Mouse (Mus musculus) large intestine, adult 2 months (tissue): ENCODE results near the gene Ugt1a6a. TPM values are rescaled to one million over a fixed set of nuclear protein-coding genes. Genes with fewer than 3 reads are reported as not detected.

Experiments used
- DNase-seq: peaks from one replicate; pipeline ENCODE4 v3.0.0-alpha.2; 2012; ENCODE audit warnings: low read depth, low spot score
- WGBS: fragments of 180-500 bp; shearing (Covaris S2); methylation state at CpG from one replicate; pipeline ENCODE4 v1.1.7; 2018; 5-methylcytosine and 5-hydroxymethylcytosine counted together
- polyA plus RNA-seq: library from polyadenylated mRNA; depleted of rRNA; stranded (reverse); fragments of >200 nt; gene quantifications from 2 replicates; pipeline ENCODE4 v1.2.3, GENCODE M21; 2012; rRNA removed

Gene Ugt1a6a
- polyA plus RNA-seq, 1 experiment: 3.0 TPM

- 80% methylated on average over 4 of the region's 4 CpGs for WGBS
- no peak for DNase-seq
Observed at GRCm38 (mm10) chr1:88259643-88260024, 125.0 kb downstream of the Ugt1a6a start.

- 65% methylated on average over 6 of the region's 6 CpGs for WGBS
- no peak for DNase-seq
Observed at GRCm38 (mm10) chr1:88260114-88260513, 125.5 kb downstream of the Ugt1a6a start.

- WGBS: 79% methylated on average over 10 of the region's 10 CpGs
- no peak for DNase-seq
Observed at GRCm38 (mm10) chr1:88260604-88261377, 126.2 kb downstream of the Ugt1a6a start.

- WGBS: 87% methylated on average over 7 of the region's 7 CpGs
- no peak for DNase-seq
Observed at GRCm38 (mm10) chr1:88261706-88262105, 127.1 kb downstream of the Ugt1a6a start.

- DNase-seq: no peak
- WGBS: 70% methylated on average over 4 of the region's 4 CpGs
Observed at GRCm38 (mm10) chr1:88262255-88262654, 127.6 kb downstream of the Ugt1a6a start.

- 71% methylated on average over 6 of the region's 6 CpGs for WGBS
- no peak for DNase-seq
Observed at GRCm38 (mm10) chr1:88262961-88263360, 128.4 kb downstream of the Ugt1a6a start.

GRCm38 (mm10) chr1:88263778-88264177, 129.2 kb downstream of the Ugt1a6a start:
- 91% methylated on average over 5 of the region's 5 CpGs for WGBS
- no peak for DNase-seq

- WGBS: 82% methylated on average over 7 of the region's 7 CpGs
- no peak for DNase-seq
Observed at GRCm38 (mm10) chr1:88264237-88264868, 129.7 kb downstream of the Ugt1a6a start.

GRCm38 (mm10) chr1:88264869-88265240, 130.2 kb downstream of the Ugt1a6a start:
- no peak for DNase-seq
- 76% methylated on average over 4 of the region's 4 CpGs for WGBS

GRCm38 (mm10) chr1:88266123-88266522, 131.5 kb downstream of the Ugt1a6a start:
- DNase-seq: no peak
- 87% methylated on average over 13 of the region's 13 CpGs for WGBS

- 91% methylated on average over 6 of the region's 6 CpGs for WGBS
- no peak for DNase-seq
Observed at GRCm38 (mm10) chr1:88267489-88267888, 132.9 kb downstream of the Ugt1a6a start.

GRCm38 (mm10) chr1:88268070-88268469, 133.5 kb downstream of the Ugt1a6a start:
- no peak for DNase-seq
- 83% methylated on average over 6 of the region's 6 CpGs for WGBS

Other genes starting within 250 kb of the Ugt1a6a start
- 6.0 and 10.4 TPM in 2 replicates for gene Usp40, start 126.3 kb upstream of the Ugt1a6a start, polyA plus RNA-seq
- 0.24 and 0.67 TPM in 2 replicates for gene Ugt1a10, start 79.4 kb upstream of the Ugt1a6a start, polyA plus RNA-seq
- 0.17 and 1.1 TPM in 2 replicates for gene Ugt1a9, start 64.0 kb upstream of the Ugt1a6a start, polyA plus RNA-seq
- gene Ugt1a8, start 47.0 kb upstream of the Ugt1a6a start, polyA plus RNA-seq: not detected in 2 replicates
- 12.4 and 34.3 TPM in 2 replicates for gene Ugt1a7c, start 39.7 kb upstream of the Ugt1a6a start, polyA plus RNA-seq
- gene Ugt1a6b, start 31.6 kb upstream of the Ugt1a6a start, polyA plus RNA-seq: 2.2 and 3.1 TPM in 2 replicates
- gene Ugt1a5, start 31.2 kb downstream of the Ugt1a6a start, polyA plus RNA-seq: 0.59 TPM in 1 of 2 replicates, not detected in the other
- 0.27 and 0.43 TPM in 2 replicates for gene Ugt1a2, start 65.8 kb downstream of the Ugt1a6a start, polyA plus RNA-seq
- 2.9 and 4.5 TPM in 2 replicates for gene Dnajb3, start 71.0 kb downstream of the Ugt1a6a start, polyA plus RNA-seq
- gene Ugt1a1, start 77.2 kb downstream of the Ugt1a6a start, polyA plus RNA-seq: 64.4 and 146 TPM in 2 replicates
- gene Mroh2a, start 92.2 kb downstream of the Ugt1a6a start, polyA plus RNA-seq: 0.14 and 0.33 TPM in 2 replicates
- gene Hjurp, start 142.8 kb downstream of the Ugt1a6a start, polyA plus RNA-seq: 36.1 and 87.6 TPM in 2 replicates
- gene Trpm8, start 142.9 kb downstream of the Ugt1a6a start, polyA plus RNA-seq: not detected in 2 replicates